Mouse (Mus musculus) heart, postnatal 36 days (tissue): ENCODE measurements at regions not wholly inside any gene's neighbourhood (a gene's known extent, or its start where the extent isn't known, plus 50 kb on each side); places are given as distances from the start of the nearest gene placed in this dataset.
"Not testable (repeated sequence)": the region's sequence is repeated elsewhere in the genome, so short reads cannot be mapped to it uniquely, and the experiment has no call there.

Experiments
- DNase-seq, 2 experiments: peaks; one replicate each; pipeline ENCODE4 v3.0.0; 2021 to 2022
- intact Hi-C: fragments of 180-260 bp; cut with DNase I; formaldehyde crosslinking; loops from one replicate; pipeline ENCODE4 v1.15.1; 2025

- intact Hi-C loops, result no loop called here
- DNase-seq, result no peak
Measured at GRCm38 (mm10) chr7:116676696-116677095, 172.5 kb downstream of the Nucb2 start.

GRCm38 (mm10) chr7:116679195-116679594 is 175.0 kb downstream of the Nucb2 start:
- DNase-seq, result no peak
- intact Hi-C loops, result no loop called here

GRCm38 (mm10) chr7:116680523-116680922 is 176.4 kb downstream of the Nucb2 start:
- intact Hi-C loops, result no loop called here
- DNase-seq, result no peak

GRCm38 (mm10) chr7:116681268-116681667 is 177.1 kb downstream of the Nucb2 start:
- DNase-seq, result no peak
- intact Hi-C loops, result no loop called here

GRCm38 (mm10) chr7:116700409-116700808 is 196.2 kb downstream of the Nucb2 start:
- DNase-seq, result no peak
- intact Hi-C loops, result loop anchor here (2.0 to 10.0 kb wide), 5 partner anchors 214 to 1402 kb away; no protein-coding TSS in a partner anchor

GRCm38 (mm10) chr7:116701466-116702342 is 197.5 kb downstream of the Nucb2 start:
- DNase-seq, result peak; percentile 79 to 86
- intact Hi-C loops, result loop anchor here (1.0 to 10.0 kb wide), 6 partner anchors 213 to 1401 kb away; no protein-coding TSS in a partner anchor

GRCm38 (mm10) chr7:116702596-116702995 is 198.4 kb downstream of the Nucb2 start:
- intact Hi-C loops, result loop anchor here (5.0 to 10.0 kb wide), 4 partner anchors 212 to 1400 kb away; no protein-coding TSS in a partner anchor
- DNase-seq, result no peak

- DNase-seq, result no peak
- intact Hi-C loops, result no loop called here
Measured at GRCm38 (mm10) chr7:116711541-116711940, 207.4 kb downstream of the Nucb2 start.

GRCm38 (mm10) chr7:116713200-116713599 is 209.0 kb downstream of the Nucb2 start:
- no peak for DNase-seq
- intact Hi-C loops, result no loop called here

GRCm38 (mm10) chr7:116715234-116716046 is 211.3 kb downstream of the Nucb2 start:
- DNase-seq, result peak in 1 of 2 experiments; percentile 16
- intact Hi-C loops, result no loop called here

- peak in 1 of 2 experiments; percentile 9 for DNase-seq
- intact Hi-C loops, result no loop called here
Measured at GRCm38 (mm10) chr7:116728379-116728778, 224.2 kb downstream of the Nucb2 start.

GRCm38 (mm10) chr7:116729795-116730194 is 225.6 kb downstream of the Nucb2 start:
- DNase-seq, result no peak
- intact Hi-C loops, result no loop called here

GRCm38 (mm10) chr7:116735676-116736075 is 231.5 kb downstream of the Nucb2 start:
- intact Hi-C loops, result no loop called here
- DNase-seq, result no peak

GRCm38 (mm10) chr7:116736333-116736732 is 232.2 kb downstream of the Nucb2 start:
- intact Hi-C loops, result no loop called here
- no peak for DNase-seq

GRCm38 (mm10) chr7:116738009-116738408 is 233.8 kb downstream of the Nucb2 start:
- no peak for DNase-seq
- intact Hi-C loops, result no loop called here

- intact Hi-C loops, result no loop called here
- no peak for DNase-seq
Measured at GRCm38 (mm10) chr7:116754556-116754955, 250.4 kb downstream of the Nucb2 start.

- DNase-seq, intact Hi-C loops: not testable (repeated sequence)
Measured at GRCm38 (mm10) chr7:116792181-116792580, 288.0 kb downstream of the Nucb2 start.

- intact Hi-C loops, result no loop called here
- DNase-seq, result no peak
Measured at GRCm38 (mm10) chr7:116808475-116808874, 304.3 kb downstream of the Nucb2 start.

GRCm38 (mm10) chr7:116816494-116816893 is 312.3 kb downstream of the Nucb2 start:
- intact Hi-C loops, result no loop called here
- DNase-seq, result no peak

- intact Hi-C loops, result no loop called here
Measured at GRCm38 (mm10) chr7:116817991-116818390, 313.8 kb downstream of the Nucb2 start.

GRCm38 (mm10) chr7:116820613-116821012 is 316.4 kb downstream of the Nucb2 start:
- DNase-seq, result no peak
- intact Hi-C loops, result no loop called here

More at GRCm38 (mm10) chr7:116817991-116818390, 313.8 kb downstream of the Nucb2 start:
- no peak for DNase-seq
